9 mouse cellular contexts compared by ENCODE assay signal in genomic region chr16:11738341-11738740, GRCm38 (mm10).
A peak's percentile ranks its signal among the peaks of the same experiment; 100 is the strongest.
DNase-seq lines count a peak whose midpoint lies in the region; ATAC-seq and TF ChIP-seq lines count a peak whose summit lies in the region.
"Had no signal": no experiment of that assay in that cellular context is flagged by ENCODE, and none has a peak within 500 bp of the region (broad histone marks: within the 10 kb centered on the region; RNA-seq: fewer than 3 reads in every experiment).

No protein-coding gene starts in this region.

- H3K4me2 ChIP-seq in lung, embryonic 14.5 days: no peak overlapping the region
- no peak overlapping the region for H3K4me2 ChIP-seq in neural tube, embryonic 11.5 days (ENCODE audit: low read depth)
- H3K4me2 ChIP-seq: heart, embryonic 11.5 days had no signal

- no peak for TF ChIP-seq CTCF in lung, embryonic 14.5 days (IDR thresholded peaks at IDR 0.05; ENCODE audit: low read depth)

- H3K9ac ChIP-seq in lung, embryonic 14.5 days: no peak overlapping the region
- H3K9ac ChIP-seq in neural tube, embryonic 11.5 days (ENCODE audit: low read length): no peak overlapping the region

- 51% methylated on average over 7 of the region's 7 CpGs for WGBS in lung, embryonic 14.5 days
- WGBS in embryonic facial prominence, embryonic 10.5 days: 52% methylated on average over 7 of the region's 7 CpGs
- WGBS in neural tube, embryonic 11.5 days: 54% methylated on average over 7 of the region's 7 CpGs

- H3K27ac ChIP-seq in lung, embryonic 14.5 days (ENCODE audit: low read depth): no peak overlapping the region
- no peak overlapping the region for H3K27ac ChIP-seq in embryonic facial prominence, embryonic 10.5 days (replicated peaks)
- H3K27ac ChIP-seq in neural tube, embryonic 11.5 days (ENCODE audit: low read depth, low read length): no peak overlapping the region

- H3K4me1 ChIP-seq in lung, embryonic 14.5 days (ENCODE audit: insufficient read depth): no peaks in the 10 kb centered on the region
- H3K4me1 ChIP-seq in embryonic facial prominence, embryonic 10.5 days: no peaks in the 10 kb centered on the region
- no peaks in the 10 kb centered on the region for H3K4me1 ChIP-seq in neural tube, embryonic 11.5 days (ENCODE audit: control insufficient read depth, insufficient read depth, low read length)

- H3K9me3 ChIP-seq in lung, embryonic 14.5 days (ENCODE audit: low read depth, low read length): no peaks in the 10 kb centered on the region
- H3K9me3 ChIP-seq in embryonic facial prominence, embryonic 10.5 days: no peaks in the 10 kb centered on the region
- H3K9me3 ChIP-seq in neural tube, embryonic 11.5 days (ENCODE audit: control insufficient read depth, low read length): no peaks in the 10 kb centered on the region

- H3K36me3 ChIP-seq in lung, embryonic 14.5 days (ENCODE audit: insufficient read depth): no peaks in the 10 kb centered on the region
- H3K36me3 ChIP-seq in embryonic facial prominence, embryonic 10.5 days (replicated peaks): no peaks in the 10 kb centered on the region
- no peaks in the 10 kb centered on the region for H3K36me3 ChIP-seq in neural tube, embryonic 11.5 days (ENCODE audit: control insufficient read depth, insufficient read depth, low read length)

- peak; percentile 55 for DNase-seq in adrenal gland, postnatal 10 days
- no peak for DNase-seq in adrenal gland, postnatal 4 days (ENCODE audit: low spot score in 2 of 2)
- peak; percentile 82 for DNase-seq in lung, embryonic 14.5 days
- DNase-seq in lung, postnatal 10 days: no peak
- DNase-seq in embryonic facial prominence, embryonic 10.5 days (ENCODE audit: low spot score): peak; percentile 67
- peak; percentile 45 for DNase-seq in neural tube, embryonic 11.5 days (ENCODE audit: low spot score)
- no peak for DNase-seq in layer of hippocampus, adult 9-10 months (ENCODE audit: low spot score)
- DNase-seq in thymus, postnatal 0 days (ENCODE audit: low spot score): no peak

- H3K4me3 ChIP-seq in lung, embryonic 14.5 days (ENCODE audit: low read depth, low read length): no peak overlapping the region
- H3K4me3 ChIP-seq in embryonic facial prominence, embryonic 10.5 days: no peak overlapping the region
- H3K4me3 ChIP-seq in neural tube, embryonic 11.5 days (ENCODE audit: low read depth, low read length): no peak overlapping the region

- no peak for ATAC-seq in lung, embryonic 14.5 days (ENCODE audit: insufficient read depth)
- no peak for ATAC-seq in neural tube, embryonic 11.5 days (ENCODE audit: insufficient read depth, low FRiP score, low TSS enrichment)

- no peaks in the 10 kb centered on the region for H3K27me3 ChIP-seq in lung, embryonic 14.5 days (ENCODE audit: insufficient read depth, low read length)
- no peaks in the 10 kb centered on the region for H3K27me3 ChIP-seq in embryonic facial prominence, embryonic 10.5 days (replicated peaks; ENCODE audit: low read depth, poor library complexity, severe bottlenecking)
- no peaks in the 10 kb centered on the region for H3K27me3 ChIP-seq in neural tube, embryonic 11.5 days (ENCODE audit: control insufficient read depth, insufficient read depth, low read length)

Comparison
In these comparisons a context has a peak if more than half of its experiments do, and no peak if none do; other contexts are left out.
1. DNase-seq: peak in adrenal gland, postnatal 10 days (single experiment), lung, embryonic 14.5 days (single experiment), embryonic facial prominence, embryonic 10.5 days (single experiment) and neural tube, embryonic 11.5 days (single experiment); none in adrenal gland, postnatal 4 days (0 of 2), lung, postnatal 10 days (single experiment), layer of hippocampus, adult 9-10 months (single experiment) and thymus, postnatal 0 days (single experiment).